Mouse (Mus musculus) urinary bladder, postnatal 14 days (tissue): ENCODE data around the gene Wipi1.
A peak's percentile ranks its signal among the peaks of the same experiment; 100 is the strongest.
"Not testable (repeated sequence)": the region's sequence is repeated elsewhere in the genome, so short reads cannot be mapped to it uniquely, and the experiment has no call there.

ENCODE experiments used
- DNase-seq: peaks from one replicate; pipeline ENCODE4 v3.0.0; 2021; ENCODE audit warnings: low spot score

Wipi1 gene

GRCm38 (mm10) chr11:109611303-109612149, at the start of gene Wipi1:
Gene Wipi1 (minus strand): TSS chr11:109611967.
- DNase-seq, result peak; percentile 100

GRCm38 (mm10) chr11:109660526-109660925, 48.8 kb upstream of the Wipi1 start:
- not testable (repeated sequence) for DNase-seq

DNA sequence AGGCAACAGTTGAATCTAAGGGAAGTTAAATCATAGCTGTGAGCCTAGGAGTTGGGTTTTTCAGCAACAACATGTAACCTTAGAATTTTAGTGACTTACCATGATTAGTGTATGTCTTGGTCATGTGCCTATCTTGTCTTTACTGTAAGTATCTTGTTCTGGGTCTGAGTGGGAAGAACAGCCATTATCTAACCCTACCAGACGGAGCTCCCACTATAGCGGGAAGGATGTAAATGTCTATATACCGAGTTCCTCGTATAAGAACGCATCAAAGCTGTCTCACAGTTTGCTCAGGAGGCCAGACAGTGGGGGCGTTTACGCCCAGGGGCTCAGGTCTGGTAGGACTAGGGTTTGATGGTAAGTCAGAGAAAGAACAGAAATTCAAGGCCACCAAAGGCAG, 44.5 kb upstream of the Wipi1 start:
- DNase-seq, result no peak

DNA sequence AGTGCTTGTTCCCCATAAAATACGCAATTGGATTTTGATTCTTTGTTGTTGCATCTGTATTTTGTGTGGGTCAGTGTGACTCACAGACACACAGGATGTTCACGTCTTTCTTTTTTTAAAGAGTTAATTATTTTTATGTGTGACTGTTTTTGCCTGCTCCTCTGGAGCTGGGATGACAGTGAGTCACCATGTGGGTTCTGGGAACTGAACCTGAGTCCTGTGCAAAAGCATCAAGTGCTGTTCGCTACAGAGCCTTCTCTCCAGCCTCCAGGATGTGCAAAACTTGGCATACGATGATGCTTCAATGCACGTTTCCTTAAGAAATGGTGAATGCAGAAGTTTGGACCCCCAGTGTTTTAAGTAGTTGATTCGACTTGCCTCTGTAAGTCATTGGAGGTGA, 42.8 kb upstream of the Wipi1 start:
- DNase-seq, result no peak

- no peak for DNase-seq
Measured at GRCm38 (mm10) chr11:109653201-109653600, 41.4 kb upstream of the Wipi1 start.

DNA sequence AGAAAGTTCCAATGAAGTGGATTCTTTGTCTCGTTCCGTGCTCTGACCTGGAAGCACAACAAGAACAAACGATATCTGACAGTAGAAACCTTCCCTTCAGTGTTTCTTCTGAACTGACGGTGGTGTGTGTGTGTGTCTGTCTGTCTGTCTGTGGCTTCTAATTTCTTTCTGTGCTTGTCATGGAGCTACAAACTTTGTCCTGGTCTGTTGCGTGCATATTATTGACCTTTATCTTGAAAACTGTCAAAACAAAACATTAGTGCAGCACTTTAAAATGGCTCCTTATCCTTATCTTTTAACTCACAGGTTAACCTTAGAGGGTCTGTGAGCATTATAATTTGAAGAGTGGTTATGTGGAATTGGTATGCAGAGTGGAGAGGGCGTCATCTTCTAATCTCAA, 40.7 kb upstream of the Wipi1 start:
- no peak for DNase-seq

DNA sequence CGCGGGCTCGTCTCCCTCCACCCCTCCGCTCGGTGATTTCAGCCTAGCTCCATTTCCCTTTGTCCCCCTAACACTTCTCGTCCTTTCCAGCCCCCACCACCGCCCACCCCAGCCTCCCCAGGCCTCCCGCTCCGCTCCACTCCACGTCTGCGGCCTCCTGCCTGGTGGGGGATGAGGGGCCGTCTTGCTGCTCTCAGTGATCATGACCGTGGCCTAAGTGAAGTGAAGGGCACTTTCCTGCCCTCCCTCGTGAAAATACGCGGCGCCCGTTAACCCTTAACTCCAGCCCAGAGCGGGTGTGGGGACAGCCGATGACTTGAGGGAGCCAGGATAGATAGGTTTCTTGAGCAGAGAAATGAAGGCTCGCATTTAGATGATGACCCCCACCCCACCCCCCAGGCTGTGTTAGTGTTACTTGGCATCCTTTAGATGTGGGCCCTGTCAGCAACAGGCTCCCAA, 39.8 kb upstream of the Wipi1 start:
- no peak for DNase-seq

DNA sequence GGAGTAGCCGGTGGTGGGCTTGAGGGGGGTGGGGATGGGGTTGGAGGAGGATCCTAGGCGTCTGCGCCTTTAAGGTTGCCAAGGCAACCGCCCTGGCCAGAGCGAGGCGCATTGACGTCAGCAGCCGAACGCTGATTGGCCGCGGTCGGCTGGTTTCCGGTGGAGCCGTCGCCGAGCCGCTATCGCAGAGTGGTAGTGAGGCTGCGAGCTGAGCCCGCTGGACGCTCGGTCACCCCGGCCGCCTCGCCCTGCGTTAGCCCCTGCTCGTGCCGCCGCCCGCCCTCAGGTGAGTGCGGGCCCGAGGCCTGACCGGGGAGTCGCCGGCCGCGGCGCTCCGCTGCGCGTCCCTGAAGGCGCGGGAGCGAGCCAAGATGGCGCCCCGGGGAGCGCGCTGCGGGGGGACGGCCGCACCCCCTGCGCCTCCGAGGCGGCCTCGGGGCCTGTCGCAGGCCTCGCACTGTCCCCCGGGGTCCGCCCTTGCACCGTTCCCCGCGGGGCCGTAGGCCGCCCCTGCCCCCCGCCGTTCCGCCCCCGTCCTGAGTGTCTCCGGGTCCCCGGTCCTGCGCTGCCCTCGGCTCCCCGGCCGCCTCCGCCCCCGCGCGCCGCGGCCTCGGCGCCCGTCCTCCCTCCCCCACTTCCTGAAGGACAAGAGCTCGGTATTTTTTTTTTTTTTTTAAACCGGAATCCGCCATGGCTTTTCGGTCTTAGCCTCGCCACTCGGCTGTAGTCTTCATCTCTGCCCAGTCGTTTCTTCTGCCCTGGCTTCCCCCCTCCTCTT, 39.2 kb upstream of the Wipi1 start:
- peak; percentile 93 for DNase-seq

DNA sequence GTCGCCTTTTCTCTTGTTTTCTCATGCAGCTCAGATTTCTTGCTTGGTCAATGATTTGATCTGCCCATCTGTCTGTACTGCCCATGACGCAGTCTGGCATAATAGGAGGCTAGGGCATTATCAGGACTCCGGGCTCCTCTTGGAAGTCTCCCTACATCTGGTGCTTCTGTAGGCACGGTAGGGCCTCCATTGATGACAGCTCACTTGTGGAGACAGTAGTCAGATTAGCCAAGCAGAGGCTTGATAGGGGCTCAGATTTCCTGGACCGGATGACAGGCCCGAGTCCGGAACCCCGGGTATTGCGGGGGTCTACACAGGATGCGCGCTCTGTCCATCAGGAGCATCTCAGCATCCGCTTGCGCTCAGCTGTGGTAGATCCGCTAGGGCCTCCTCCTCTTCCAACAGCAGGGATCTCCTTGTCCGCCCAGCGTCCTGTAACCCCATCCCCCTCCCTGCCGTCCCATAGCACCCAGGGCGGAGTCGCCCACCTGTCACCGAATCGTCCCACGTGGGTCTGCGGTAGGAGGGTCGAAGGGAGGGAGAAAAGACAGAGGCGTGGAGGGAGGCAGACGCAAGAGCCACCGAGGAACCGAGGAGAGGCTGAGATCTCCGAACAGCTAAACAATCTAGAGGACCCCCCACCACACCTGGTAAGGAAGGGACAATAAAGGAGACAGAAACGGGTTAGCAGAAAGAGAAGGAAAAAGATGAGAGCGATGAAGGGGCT, 38.4 kb upstream of the Wipi1 start:
- DNase-seq, result peak; percentile 69

DNA sequence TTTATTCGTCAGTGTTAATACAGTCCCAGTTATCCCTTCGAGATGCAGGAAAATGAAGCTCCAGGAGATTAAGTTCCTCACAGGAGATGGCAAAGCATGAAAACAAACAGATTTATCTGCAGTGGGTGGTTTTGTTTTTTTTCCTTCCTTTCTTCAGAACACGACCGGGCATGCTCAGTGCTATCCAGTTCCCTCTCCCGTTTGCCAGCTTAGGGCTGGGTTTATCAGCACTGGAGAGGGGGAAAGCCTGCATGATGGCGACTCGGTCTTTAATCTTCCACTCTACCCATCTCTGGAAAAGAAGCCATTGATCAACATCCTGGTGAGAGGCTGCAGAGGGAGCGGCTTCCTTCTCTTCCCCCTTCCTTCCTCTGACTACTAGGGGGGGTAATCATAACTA, 37.4 kb upstream of the Wipi1 start, which contains the start of gene Prkar1a:
Prkar1a (plus strand) TSS at position 200 of the 400 bp plus-strand sequence.
- DNase-seq, result no peak

DNA sequence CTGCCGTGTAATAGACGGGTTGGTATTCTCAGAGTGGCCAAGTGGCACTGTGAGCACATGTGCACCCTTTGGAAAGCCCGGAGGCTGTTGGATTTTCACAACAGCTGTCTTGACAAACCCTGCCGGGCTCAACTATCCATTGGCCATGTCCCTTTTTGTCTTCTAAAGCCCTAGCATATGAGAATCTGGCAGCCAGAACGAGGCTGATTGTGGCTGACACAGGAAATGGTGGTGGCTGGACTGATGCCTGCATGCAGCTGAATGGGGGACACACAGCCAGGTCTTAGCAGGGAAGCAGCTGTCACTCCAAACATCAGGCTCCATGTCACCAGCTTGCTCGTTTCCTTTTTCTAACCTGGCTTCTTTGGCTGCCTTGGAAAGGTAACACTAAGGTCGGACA, 36.7 kb upstream of the Wipi1 start:
- DNase-seq, result no peak

DNA sequence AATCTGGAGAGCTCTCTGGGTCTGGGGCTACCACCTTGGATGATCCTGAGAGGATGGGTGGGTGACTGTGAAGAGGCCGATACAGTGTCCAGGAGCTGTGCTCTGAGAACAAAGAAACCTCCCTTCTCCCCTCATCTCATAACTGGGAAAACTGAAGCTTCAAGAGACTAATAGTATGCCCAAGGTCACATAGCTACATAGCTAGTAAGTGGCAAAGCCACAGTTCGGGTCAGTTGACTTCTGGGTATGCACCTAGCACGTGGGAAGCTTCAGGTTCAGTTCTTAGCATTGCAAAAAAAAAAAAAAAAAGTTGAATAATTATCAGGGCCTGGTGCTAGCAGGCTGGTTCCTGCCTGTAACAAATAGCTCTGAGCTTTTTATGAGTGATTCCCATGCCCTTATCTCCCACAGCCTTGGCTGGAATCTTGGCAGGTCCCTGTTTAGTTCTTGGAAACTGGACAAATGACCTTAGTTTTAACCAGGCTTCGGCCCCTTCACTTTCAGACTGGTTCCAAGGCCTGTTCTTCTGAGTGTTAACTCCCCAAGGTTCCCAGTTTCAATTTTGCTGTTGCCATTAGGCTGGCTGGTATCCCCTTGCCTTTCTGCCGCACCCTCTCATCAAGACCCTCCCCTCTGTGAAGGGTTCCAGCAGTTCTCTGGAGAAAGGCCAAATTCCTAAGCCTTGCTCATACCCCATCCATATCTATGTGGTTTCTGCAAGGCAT, 29.9 kb upstream of the Wipi1 start:
- DNase-seq, result no peak

- no peak for DNase-seq
Measured at GRCm38 (mm10) chr11:109635871-109636395, 24.2 kb upstream of the Wipi1 start.

DNA sequence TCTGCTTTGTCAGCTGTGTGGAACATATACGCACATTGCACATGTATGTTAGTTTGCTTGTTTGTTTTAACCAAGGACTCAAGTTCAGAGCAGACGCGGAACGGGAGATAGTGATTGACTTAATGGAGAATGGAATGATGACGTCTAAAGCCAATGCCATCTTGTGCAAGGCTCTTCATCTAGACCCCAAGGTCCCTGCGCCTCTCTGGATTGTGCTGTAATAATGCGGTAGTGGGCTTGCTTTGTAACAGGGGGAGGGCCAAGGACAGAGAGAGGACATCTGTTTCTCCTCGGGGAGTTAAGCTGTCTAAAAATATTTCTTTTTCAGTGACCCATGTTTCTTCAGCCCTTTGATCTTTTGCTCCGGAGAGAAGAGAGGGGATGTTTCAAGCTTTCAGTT, 23.2 kb upstream of the Wipi1 start:
- no peak for DNase-seq

DNA sequence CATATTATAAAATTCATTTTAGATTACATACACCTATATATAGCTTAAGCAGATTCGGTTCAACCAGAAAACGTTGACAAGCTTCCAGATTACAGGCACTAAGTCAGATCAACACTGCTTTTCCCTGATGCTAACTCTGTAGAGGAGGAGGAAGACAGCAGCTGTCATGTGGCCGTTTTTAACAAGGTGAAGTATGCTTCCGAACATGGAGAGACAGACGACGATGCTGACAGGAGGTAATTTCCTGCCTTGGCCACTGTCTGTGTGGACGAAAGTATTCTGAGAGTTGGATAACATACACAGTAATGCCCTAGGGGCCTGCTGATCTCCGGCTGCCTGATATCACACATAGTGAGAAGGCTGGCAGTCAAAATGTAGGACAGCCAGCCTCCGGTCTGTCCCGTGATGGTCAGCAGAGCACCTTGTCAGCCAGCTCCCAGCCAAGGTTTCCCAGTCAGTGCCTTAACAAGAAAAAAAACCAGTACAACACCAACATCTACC, 17.3 kb upstream of the Wipi1 start:
- DNase-seq, result no peak

- DNase-seq, result no peak
Measured at GRCm38 (mm10) chr11:109628099-109628498, 16.3 kb upstream of the Wipi1 start.

GRCm38 (mm10) chr11:109627648-109628047, 15.9 kb upstream of the Wipi1 start:
- no peak for DNase-seq

- DNase-seq, result no peak
Measured at GRCm38 (mm10) chr11:109623238-109623637, 11.5 kb upstream of the Wipi1 start.

DNA sequence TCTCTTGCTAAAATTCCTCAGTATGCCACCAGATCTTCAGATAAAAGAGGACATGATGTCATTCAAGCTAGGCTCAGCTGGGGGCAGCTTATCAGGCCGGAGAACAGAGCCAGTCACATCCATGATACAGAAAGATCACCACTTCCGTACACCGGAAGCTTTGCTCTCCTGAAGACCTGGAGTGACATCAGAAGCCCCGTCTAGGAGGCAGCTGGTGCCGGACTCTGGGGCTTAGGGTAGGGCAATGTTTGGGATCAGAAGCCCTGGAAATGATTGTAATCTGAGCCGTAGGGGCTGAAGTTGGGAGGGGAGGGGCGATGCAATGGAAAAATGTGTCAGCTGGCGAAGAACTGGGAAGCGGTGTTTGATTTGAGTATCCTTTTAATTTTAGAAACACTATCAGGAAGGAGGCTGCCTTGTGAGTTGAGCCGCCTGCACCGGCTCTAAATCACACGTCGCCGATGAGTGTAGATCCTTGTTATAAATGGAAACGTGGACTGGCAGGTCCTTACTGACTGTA, 10.8 kb upstream of the Wipi1 start:
- DNase-seq, result no peak

DNA sequence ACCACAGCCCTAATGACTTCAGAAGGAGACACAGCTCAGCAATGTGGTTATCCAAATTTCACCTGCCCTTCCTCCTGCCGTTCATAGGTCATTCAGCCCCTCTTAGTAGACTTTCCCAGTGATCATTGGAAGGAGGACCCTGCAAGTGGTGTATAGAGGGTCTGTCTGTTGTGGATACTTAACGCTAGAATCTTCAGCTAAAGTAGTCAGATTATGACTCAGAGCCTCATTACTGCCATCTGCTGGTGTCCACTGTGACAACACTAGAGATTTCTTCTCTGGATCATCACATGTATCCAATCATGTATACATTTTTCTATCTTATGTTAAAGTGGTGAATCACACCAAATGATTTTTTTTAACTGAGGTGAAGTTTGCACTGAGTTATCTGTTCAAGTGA, 9.4 kb upstream of the Wipi1 start:
- DNase-seq, result peak; percentile 62

DNA sequence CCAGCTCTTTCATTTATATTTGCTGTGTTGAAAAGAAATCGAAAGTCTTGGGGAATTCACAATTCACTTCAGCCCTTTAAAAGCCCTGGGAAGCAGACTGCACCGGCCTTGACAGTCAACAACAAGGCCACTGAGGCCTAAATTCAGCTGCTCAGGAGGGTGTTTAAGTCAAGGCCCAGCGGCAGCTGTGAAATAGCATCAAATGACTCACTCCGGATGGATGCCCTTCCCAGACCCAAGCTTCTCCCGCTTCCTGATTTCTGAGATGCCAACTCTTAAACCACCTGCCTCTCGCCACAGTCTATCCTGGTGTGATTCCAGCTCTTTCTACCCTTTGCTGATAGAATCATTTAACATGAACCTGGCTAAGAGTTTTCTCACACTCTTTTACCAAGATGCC, 8.6 kb upstream of the Wipi1 start:
- no peak for DNase-seq
